8 mouse cellular contexts compared by ENCODE assay signal in genomic region chr11:32455507-32456141, GRCm38 (mm10). TPM values are rescaled to one million over a fixed set of nuclear protein-coding genes. Genes with fewer than 3 reads are reported as not detected.
DNase-seq lines count a peak whose midpoint lies in the region; ATAC-seq and TF ChIP-seq lines count a peak whose summit lies in the region.

No protein-coding gene starts in this region.

- ATAC-seq in activated CD4-positive, CD25-positive, alpha-beta regulatory T cell, adult 4 months = peak; percentile 5
- peak; percentile 37 for ATAC-seq in forebrain, postnatal 0 days
- ATAC-seq in hindbrain, embryonic 14.5 days (ENCODE audit: low FRiP score) = 0 out of 2 replicates have a peak, but pooled peaks have one; percentile 0

- peak overlapping the region; percentile 80 for H3K9ac ChIP-seq in forebrain, postnatal 0 days
- H3K9ac ChIP-seq in hindbrain, embryonic 14.5 days = peak overlapping the region; percentile 92
- peak overlapping the region; percentile 89 for H3K9ac ChIP-seq in liver, adult 2 months (ENCODE audit: low read depth, low read length)

- H3K36me3 ChIP-seq in forebrain, postnatal 0 days (ENCODE audit: insufficient read depth) = no peaks in the 10 kb centered on the region
- H3K36me3 ChIP-seq in hindbrain, embryonic 14.5 days (replicated peaks; ENCODE audit: control insufficient read depth, insufficient read depth) = no peaks in the 10 kb centered on the region
- no peaks in the 10 kb centered on the region for H3K36me3 ChIP-seq in liver, adult 2 months (ENCODE audit: control insufficient read depth, insufficient read depth, low read length)
- H3K36me3 ChIP-seq in myocyte (ENCODE audit: control insufficient read depth, insufficient read depth) = no peaks in the 10 kb centered on the region

- peak; percentile 47 to 53 for DNase-seq in right cerebral cortex, postnatal 10 days (ENCODE audit: low spot score in 2 of 2)
- DNase-seq in right cerebral cortex, postnatal 36 days (ENCODE audit: low spot score in 2 of 2) = no peak
- peak; percentile 64 for DNase-seq in forebrain, postnatal 0 days
- peak; percentile 51 for DNase-seq in hindbrain, embryonic 14.5 days (ENCODE audit: low spot score)
- peak; percentile 18 for DNase-seq in liver, adult 2 months (ENCODE audit: extremely low read depth, low read depth, low spot score)
- DNase-seq in spleen, postnatal 36 days (ENCODE audit: low spot score in 2 of 2) = no peak

- peak overlapping the region; percentile 95 for H3K4me2 ChIP-seq in forebrain, postnatal 0 days (ENCODE audit: low read depth)
- H3K4me2 ChIP-seq in hindbrain, embryonic 14.5 days (replicated peaks) = peak overlapping the region; percentile 90
- peak overlapping the region; percentile 66 for H3K4me2 ChIP-seq in myocyte (ENCODE audit: low read depth)

- H3K9me3 ChIP-seq in forebrain, postnatal 0 days (ENCODE audit: low read length) = no peaks in the 10 kb centered on the region
- no peaks in the 10 kb centered on the region for H3K9me3 ChIP-seq in hindbrain, embryonic 14.5 days (ENCODE audit: control insufficient read depth, low read length)

- under 1% methylated on average over 56 of the region's 58 CpGs for WGBS in forebrain, postnatal 0 days
- under 1% methylated on average over 57 of the region's 58 CpGs for WGBS in hindbrain, embryonic 14.5 days
- WGBS in liver, adult 2 months = 2% methylated on average over 58 of the region's 58 CpGs

- peak overlapping the region; percentile 82 for H3ac ChIP-seq in myocyte (ENCODE audit: control insufficient read depth, insufficient read length)

- no peaks in the 10 kb centered on the region for H3K79me2 ChIP-seq in liver, adult 2 months (ENCODE audit: control insufficient read depth, insufficient read depth, low read length)
- H3K79me2 ChIP-seq in myocyte (ENCODE audit: control insufficient read depth, insufficient read depth) = peaks cover 49% of the 10 kb centered on the region

- peak overlapping the region; percentile 71 for H3K4me3 ChIP-seq in forebrain, postnatal 0 days (ENCODE audit: low read depth, low read length)
- H3K4me3 ChIP-seq in hindbrain, embryonic 14.5 days (replicated peaks; ENCODE audit: low read length) = peak overlapping the region; percentile 97
- peak overlapping the region; percentile 75 for H3K4me3 ChIP-seq in liver, adult 2 months (ENCODE audit: insufficient read depth, low read depth, low read length)
- peak overlapping the region; percentile 53 for H3K4me3 ChIP-seq in myocyte

- TF ChIP-seq CTCF in forebrain, postnatal 0 days (IDR thresholded peaks at IDR 0.05; ENCODE audit: low read depth) = peak; percentile 45
- TF ChIP-seq CTCF in liver, adult 2 months (IDR thresholded peaks at IDR 0.05; ENCODE audit: low read depth, low read length) = no peak

- no peaks in the 10 kb centered on the region for H3K27me3 ChIP-seq in forebrain, postnatal 0 days (ENCODE audit: insufficient read depth, low read length)
- no peaks in the 10 kb centered on the region for H3K27me3 ChIP-seq in hindbrain, embryonic 14.5 days (ENCODE audit: control insufficient read depth, insufficient read depth, low read length)
- H3K27me3 ChIP-seq in liver, adult 2 months (ENCODE audit: control insufficient read depth, insufficient read depth, low read length) = 0 out of 2 replicates have a peak, but pooled peaks cover 3% of the 10 kb centered on the region
- no peaks in the 10 kb centered on the region for H3K27me3 ChIP-seq in myocyte (ENCODE audit: control insufficient read depth, insufficient read depth, insufficient read length)

- no peak for TF ChIP-seq POLR2A in liver, adult 2 months (IDR thresholded peaks at IDR 0.05; ENCODE audit: extremely low read depth, insufficient read depth, low read length)
- TF ChIP-seq POLR2A in myocyte (IDR thresholded peaks at IDR 0.05; ENCODE audit: insufficient read length, low read depth) = no peak

- peak overlapping the region; percentile 92 for H3K27ac ChIP-seq in forebrain, postnatal 0 days (ENCODE audit: low read depth, low read length)
- peak overlapping the region; percentile 97 for H3K27ac ChIP-seq in hindbrain, embryonic 14.5 days
- H3K27ac ChIP-seq in liver, adult 2 months (replicated peaks; ENCODE audit: insufficient read depth, low read depth, low read length) = no peak overlapping the region

- peaks cover 6% of the 10 kb centered on the region; the same call in 1 of the 2 replicates for H3K4me1 ChIP-seq in forebrain, postnatal 0 days (ENCODE audit: insufficient read depth)
- H3K4me1 ChIP-seq in hindbrain, embryonic 14.5 days (replicated peaks; ENCODE audit: control insufficient read depth, insufficient read depth, low read length) = peaks cover 25% of the 10 kb centered on the region
- no peaks in the 10 kb centered on the region; the same call in 1 of the 2 replicates for H3K4me1 ChIP-seq in liver, adult 2 months (ENCODE audit: control insufficient read depth, insufficient read depth, low read length)

TF ChIP-seq in myocyte, 11 proteins besides CTCF, POLR2A, EP300 and RAD21:
- TF ChIP-seq SRF (IDR thresholded peaks at IDR 0.05; ENCODE audit: control insufficient read depth, insufficient read length, low read depth) (no peak), MYOD1 (IDR thresholded peaks at IDR 0.05; ENCODE audit: control insufficient read depth in 1 of 3, insufficient read length in 2 of 3, low read depth in 2 of 3) (peak in 2 of 3 experiments; percentile 30 to 61)

RNA-seq across cellular contexts. Expression of gene Ubtd2, which starts 0.5 kb away (rescaled TPM):
- 1 to 10 TPM; 2.3 to 3.1 TPM for polyA plus RNA-seq in activated CD4-positive, CD25-positive, alpha-beta regulatory T cell, adult 4 months (2017; shearing (Covaris generic))
- 56.1 and 72.0 TPM in 2 replicates for total RNA-seq in forebrain, postnatal 0 days (2014; rRNA removed)
- polyA plus RNA-seq in forebrain, postnatal 0 days (2015; fragmentation: Nextera tagmentation; extraction: Ambion mirVana) = 36.0 and 41.6 TPM in 2 replicates
- polyA plus RNA-seq in hindbrain, embryonic 14.5 days (2014; fragmentation: Nextera tagmentation; extraction: Ambion mirVana) = 53.7 and 55.9 TPM in 2 replicates
- total RNA-seq in liver, adult 2 months (2014; rRNA removed) = 1.5 and 2.2 TPM in 2 replicates
- 1.8 TPM in 2 replicates for polyA plus RNA-seq in liver, adult 2 months (2012; rRNA removed)
- 14.6 TPM for polyA plus RNA-seq in myocyte (2012; fragmentation: generic; extraction: Trizol)

Comparison
In these comparisons a context has a peak if more than half of its experiments do, and no peak if none do; other contexts are left out.
1. DNase-seq: peak in right cerebral cortex, postnatal 10 days (2 of 2), forebrain, postnatal 0 days (single experiment), hindbrain, embryonic 14.5 days (single experiment) and liver, adult 2 months (single experiment); none in right cerebral cortex, postnatal 36 days (0 of 2) and spleen, postnatal 36 days (0 of 2).
2. Peak in every context shown above with its lines, with median percentiles within 50 percentile points of each other: ATAC-seq, H3K4me2 ChIP-seq, H3K4me3 ChIP-seq and H3K9ac ChIP-seq.